Mouse (Mus musculus) testis, adult 2 months (tissue): ENCODE measurements around the gene Ttc22. TPM values are rescaled to one million over a fixed set of nuclear protein-coding genes. Genes with fewer than 3 reads are reported as not detected.

Source experiments
- H3K27ac ChIP-seq: fragments of 200-500 bp; 2 replicates; pipeline ENCODE4 v1.5.1; 2012; ENCODE audit warnings: low read depth, low read length; ENCODE audit not compliant: control insufficient read depth, insufficient read depth
- H3K27me3 ChIP-seq: fragments of 200-500 bp; 2 replicates; pipeline ENCODE4 v1.6.1; 2012; ENCODE audit warnings: mild to moderate bottlenecking, low read length, moderate library complexity; ENCODE audit not compliant: control insufficient read depth, insufficient read depth
- H3K36me3 ChIP-seq: fragments of 200-500 bp; 2 replicates; pipeline ENCODE4 v1.6.1; 2012; ENCODE audit warnings: mild to moderate bottlenecking, low read length; ENCODE audit not compliant: control insufficient read depth, insufficient read depth
- H3K4me1 ChIP-seq: fragments of 200-500 bp; 2 replicates; pipeline ENCODE4 v1.6.1; 2012; ENCODE audit warnings: low read length; ENCODE audit not compliant: control insufficient read depth, insufficient read depth
- H3K4me3 ChIP-seq: fragments of 200-500 bp; 2 replicates; pipeline ENCODE4 v1.5.1; 2012; ENCODE audit warnings: low read depth, mild to moderate bottlenecking, low read length, moderate library complexity, mixed read lengths; ENCODE audit not compliant: control insufficient read depth
- CTCF ChIP-seq: fragments of 200-500 bp; IDR thresholded peaks from 2 replicates; pipeline ENCODE4 v1.5.1; 2012; ENCODE audit warnings: low read depth, mild to moderate bottlenecking, inconsistent platforms, low read length, moderate library complexity; ENCODE audit not compliant: control insufficient read depth, insufficient read depth, insufficient replicate concordance
- POLR2A ChIP-seq: fragments of 200-500 bp; IDR thresholded peaks from 2 replicates; pipeline ENCODE4 v1.6.1; 2012; ENCODE audit warnings: low read depth, mild to moderate bottlenecking, inconsistent platforms, low read length, moderate library complexity; ENCODE audit not compliant: control insufficient read depth
- polyA plus RNA-seq: library from polyadenylated mRNA; depleted of rRNA; stranded (reverse); fragments of >200 nt; gene quantifications from 2 replicates; pipeline ENCODE4 v1.2.3, GENCODE M21; 2012; rRNA removed

The Ttc22 gene
- polyA plus RNA-seq, result 0.19 and 1.8 TPM in 2 replicates

GRCm38 (mm10) chr4:106622030-106622493 is at the start of gene Ttc22:
Ttc22 (plus strand) TSS chr4:106622432.
- TF ChIP-seq POLR2A (no peak), CTCF (no peak)
- no peak within 1 kb of the TSS for H3K27ac ChIP-seq
- H3K36me3 ChIP-seq, result no peaks in the 10 kb centered on the region
- peaks cover 22% of the 10 kb centered on the region for H3K4me1 ChIP-seq
- no peak within 1 kb of the TSS; the same call in 1 of the 2 replicates for H3K4me3 ChIP-seq
- H3K27me3 ChIP-seq, result no peaks in the 10 kb centered on the region

- TF ChIP-seq CTCF, result no peak
- no peak for TF ChIP-seq POLR2A
- no peaks in the 10 kb centered on the region for H3K4me1 ChIP-seq
- no peaks in the 10 kb centered on the region for H3K36me3 ChIP-seq
- no peak overlapping the region for H3K27ac ChIP-seq
- H3K27me3 ChIP-seq, result no peaks in the 10 kb centered on the region
- H3K4me3 ChIP-seq, result no peak overlapping the region
Observed at GRCm38 (mm10) chr4:106575022-106575421, 47.2 kb upstream of the Ttc22 start.

DNA sequence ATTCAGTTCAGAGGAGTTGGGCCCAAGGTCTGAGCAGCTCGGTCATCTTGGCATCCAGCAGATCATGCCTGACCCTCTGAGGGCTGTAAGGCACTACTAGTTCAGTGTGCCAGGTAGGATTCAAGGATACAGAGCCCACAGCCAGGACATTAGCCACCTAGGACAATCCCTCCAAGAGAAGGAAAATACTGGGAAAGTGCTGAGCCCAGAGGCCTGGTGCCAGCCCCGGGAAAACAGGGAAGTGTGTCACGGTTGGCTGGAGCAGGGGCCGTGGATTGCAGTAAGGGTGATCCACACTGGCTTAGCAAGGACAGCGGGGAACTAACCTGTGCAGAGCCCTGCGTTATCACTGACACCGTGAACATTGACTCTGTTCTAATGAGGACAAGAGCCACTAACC is 44.7 kb upstream of the Ttc22 start:
- Histone ChIP-seq H3K4me1 (no peaks in the 10 kb centered on the region), H3K4me3 (no peak overlapping the region), H3K27ac (no peak overlapping the region), H3K27me3 (no peaks in the 10 kb centered on the region), H3K36me3 (no peaks in the 10 kb centered on the region)
- TF ChIP-seq POLR2A (no peak), CTCF (no peak)

- Histone ChIP-seq H3K27ac (no peak overlapping the region), H3K36me3 (no peaks in the 10 kb centered on the region), H3K27me3 (no peaks in the 10 kb centered on the region), H3K4me1 (no peaks in the 10 kb centered on the region), H3K4me3 (no peak overlapping the region)
- TF ChIP-seq POLR2A, result no peak
- TF ChIP-seq CTCF, result no peak
Observed at GRCm38 (mm10) chr4:106581176-106581864, 40.9 kb upstream of the Ttc22 start.

- no peaks in the 10 kb centered on the region for H3K27me3 ChIP-seq
- H3K27ac ChIP-seq, result no peak overlapping the region
- no peak overlapping the region for H3K4me3 ChIP-seq
- no peaks in the 10 kb centered on the region for H3K4me1 ChIP-seq
- TF ChIP-seq POLR2A (no peak), CTCF (no peak)
- no peaks in the 10 kb centered on the region for H3K36me3 ChIP-seq
Observed at GRCm38 (mm10) chr4:106581865-106582204, 40.4 kb upstream of the Ttc22 start.

DNA sequence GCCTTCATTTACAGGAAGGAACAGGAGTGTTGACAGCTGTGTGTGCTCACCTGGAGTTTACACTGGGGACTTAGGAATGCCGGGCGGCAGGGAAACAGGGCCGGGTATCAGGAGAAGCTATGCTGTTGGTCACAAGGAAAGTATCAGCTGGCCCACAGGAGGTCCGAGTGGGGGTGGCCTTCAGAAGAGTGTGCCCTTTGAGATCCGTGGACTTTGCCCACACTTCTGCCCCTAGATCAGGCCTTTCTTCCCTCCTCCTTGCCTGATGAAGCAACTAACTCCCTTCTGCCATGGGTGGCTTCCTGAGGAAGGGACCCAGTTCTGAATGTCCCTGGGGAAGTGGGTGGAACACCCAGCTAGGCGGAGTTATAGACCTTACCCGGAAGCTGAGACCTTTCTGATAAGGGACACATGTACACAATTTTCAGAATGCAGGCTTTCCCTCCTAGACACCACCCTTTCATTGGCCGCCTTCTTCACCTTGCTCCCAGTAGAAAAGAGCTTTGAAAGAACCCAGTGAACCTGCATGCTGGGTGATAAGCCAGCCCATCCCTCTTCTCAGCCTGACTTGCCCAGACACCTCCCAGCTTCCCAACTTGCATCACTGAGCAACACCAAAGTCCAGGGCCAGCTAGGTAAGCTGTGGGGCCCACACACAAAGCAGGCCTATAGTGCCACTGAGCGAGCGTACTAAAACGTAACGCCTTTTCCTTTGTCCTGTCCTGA is 39.6 kb upstream of the Ttc22 start:
- Histone ChIP-seq H3K4me1 (no peaks in the 10 kb centered on the region), H3K4me3 (no peak overlapping the region), H3K27me3 (no peaks in the 10 kb centered on the region), H3K36me3 (no peaks in the 10 kb centered on the region), H3K27ac (no peak overlapping the region)
- TF ChIP-seq CTCF (no peak), POLR2A (no peak)

- Histone ChIP-seq H3K4me3 (no peak overlapping the region), H3K4me1 (no peaks in the 10 kb centered on the region), H3K36me3 (no peaks in the 10 kb centered on the region), H3K27me3 (no peaks in the 10 kb centered on the region), H3K27ac (no peak overlapping the region)
- TF ChIP-seq POLR2A (no peak), CTCF (no peak)
Observed at GRCm38 (mm10) chr4:106584665-106585064, 37.6 kb upstream of the Ttc22 start.
